Mouse (Mus musculus) lung, postnatal 0 days (tissue): ENCODE measurements around the gene Exosc7.

Experiments used
- CTCF ChIP-seq: IDR thresholded peaks from 2 replicates; pipeline ENCODE4 v1.5.1; 2016; ENCODE audit warnings: antibody characterized with exemption, mild to moderate bottlenecking
- EP300 ChIP-seq: IDR thresholded peaks from 2 replicates; pipeline ENCODE4 v1.6.1; 2016; ENCODE audit warnings: antibody characterized with exemption, mild to moderate bottlenecking, control low read depth

DNA sequence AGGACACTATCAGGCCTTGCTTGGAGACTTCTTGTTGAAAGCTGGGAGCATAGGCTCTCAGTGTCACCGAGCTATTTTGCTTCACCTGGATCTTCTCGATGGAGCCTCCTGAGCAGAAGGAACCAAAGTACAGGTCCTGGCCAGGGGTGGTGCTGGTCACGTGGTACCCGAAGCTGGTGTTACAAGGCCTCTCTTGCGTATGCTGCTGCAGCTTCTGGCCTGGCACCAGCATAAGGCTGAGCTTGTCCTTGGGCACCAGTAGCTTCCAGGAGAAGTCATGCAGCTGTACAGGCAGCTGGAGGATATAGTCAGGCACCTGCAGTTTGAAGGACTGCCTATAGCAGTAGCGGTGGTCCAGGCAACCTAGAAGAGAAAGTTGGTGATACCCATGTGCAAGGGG lies 67.0 kb downstream of the Exosc7 start:
- TF ChIP-seq EP300 = no peak
- no peak for TF ChIP-seq CTCF
